Mouse (Mus musculus) monocyte, adult 59 days (primary cell): ENCODE results near the gene Olfr516. TPM values are rescaled to one million over a fixed set of nuclear protein-coding genes. Genes with fewer than 3 reads are reported as not detected.

Experiments used
- total RNA-seq, 2 experiments: library from RNA; stranded (reverse); gene quantifications; one replicate each; pipeline ENCODE4 v1.2.4; 2023

Gene Olfr516
- total RNA-seq = not detected

DNA sequence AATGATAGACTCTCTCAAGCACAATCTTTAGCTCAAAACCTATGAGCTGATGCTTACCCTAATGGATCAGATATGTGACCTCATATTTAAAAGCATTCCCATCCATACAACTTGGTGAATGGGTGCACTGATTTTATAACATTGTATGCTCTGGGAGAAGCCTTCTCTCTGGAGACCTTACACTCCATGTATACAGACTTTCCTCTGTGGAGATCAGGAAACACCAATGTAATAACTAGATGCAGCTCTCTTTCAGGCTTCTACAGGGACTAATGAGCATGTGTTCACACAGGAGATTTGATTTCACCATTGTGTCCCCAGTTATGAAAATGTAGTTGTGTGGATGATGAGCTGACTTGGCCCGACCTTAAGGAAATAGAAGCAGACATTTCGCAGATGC, at the start of gene Olfr516:
Olfr516 (minus strand) TSS at position 101 of the 400 bp plus-strand sequence.

DNA sequence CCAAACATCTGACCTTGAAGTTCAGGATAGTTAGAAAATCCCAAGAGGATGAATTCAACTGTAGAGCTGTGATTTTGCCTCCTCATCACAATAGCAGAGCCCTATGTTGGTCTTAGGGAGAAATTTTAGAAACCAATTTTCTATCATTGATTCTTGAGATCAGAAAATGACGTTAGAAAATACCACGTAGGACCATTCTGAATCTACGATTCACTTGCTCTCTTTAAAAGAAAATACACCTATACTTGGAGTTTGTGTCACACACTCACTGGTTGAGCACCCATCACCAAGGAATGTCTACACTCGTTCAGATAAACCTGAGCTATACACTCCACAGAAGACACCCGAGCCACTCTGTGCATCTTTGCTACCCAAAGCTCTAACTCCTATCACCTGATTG, 44.0 kb upstream of the Olfr516 start, which contains the start of gene Olfr519:
Olfr519 (minus strand) TSS at position 101 of the 400 bp plus-strand sequence.

DNA sequence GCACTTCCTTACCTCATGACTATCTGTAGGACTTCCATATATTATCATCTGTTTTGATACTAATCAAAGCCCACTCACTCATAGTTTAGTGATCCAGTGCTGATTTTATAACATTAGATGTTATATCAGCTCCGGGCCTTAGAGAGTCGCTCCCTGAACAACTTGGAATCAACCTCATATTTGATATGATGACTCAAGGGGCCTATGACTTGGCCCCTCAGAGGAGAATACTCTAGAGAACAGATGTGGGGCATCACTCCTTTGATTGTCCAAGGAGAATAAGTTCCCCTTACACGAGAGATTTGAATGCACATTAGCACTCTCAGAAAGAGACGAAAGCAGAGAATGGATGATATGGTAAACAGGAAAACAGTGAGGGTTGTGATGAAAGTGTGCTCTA, 34.6 kb upstream of the Olfr516 start, which contains the start of gene Olfr518:
Olfr518 (minus strand) TSS at position 101 of the 400 bp plus-strand sequence.

DNA sequence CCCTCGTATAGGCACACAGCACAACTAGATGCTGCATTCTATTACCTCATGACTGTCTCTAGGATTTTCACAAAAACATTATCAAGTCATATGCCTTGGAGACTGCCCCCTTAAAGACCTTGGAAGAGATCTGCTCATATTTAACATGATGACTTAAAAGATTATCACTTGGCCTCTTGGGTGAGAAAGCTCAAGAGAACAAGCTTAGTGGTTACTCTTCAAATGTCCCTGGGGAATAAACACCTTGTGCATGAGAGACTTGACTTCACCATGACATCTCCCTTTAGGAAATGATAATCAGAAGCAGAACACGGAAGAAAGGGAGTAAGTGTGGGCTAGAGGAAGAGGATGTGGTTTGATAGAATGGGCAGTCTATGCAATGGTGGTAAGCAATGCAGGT, 21.9 kb upstream of the Olfr516 start, which contains the start of gene Olfr517:
Olfr517 (minus strand) TSS at position 101 of the 400 bp plus-strand sequence.

DNA sequence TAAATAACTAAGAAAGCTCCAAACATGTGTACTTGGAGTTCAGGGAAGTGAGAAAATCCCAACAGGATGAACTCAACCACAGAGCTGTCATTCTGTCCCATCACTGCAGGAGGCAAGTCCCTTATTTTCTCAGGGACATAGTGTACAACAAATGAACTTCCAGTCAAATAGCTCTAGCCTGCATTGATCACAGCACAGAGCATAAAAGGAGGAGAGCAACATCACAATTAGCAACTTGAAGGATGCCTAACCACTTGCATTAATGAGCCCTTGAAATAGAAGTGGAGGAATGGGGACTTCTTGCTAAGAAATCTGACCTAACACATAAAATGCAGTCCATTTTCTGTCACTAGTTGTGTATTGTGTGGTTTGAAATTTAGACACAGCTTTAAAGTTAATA, 24.4 kb downstream of the Olfr516 start, which contains the start of gene Olfr514:
Olfr514 (minus strand) TSS at position 101 of the 400 bp plus-strand sequence.

Other genes with a start within 250 kb of the Olfr516 start
- not detected for gene Olfr506, start 239.7 kb downstream of the Olfr516 start, total RNA-seq
- gene Olfr507, start 228.7 kb downstream of the Olfr516 start, total RNA-seq = not detected
- gene Olfr508, start 220.5 kb downstream of the Olfr516 start, total RNA-seq = not detected
- gene Olfr509, start 198.6 kb downstream of the Olfr516 start, total RNA-seq = not detected
- not detected for gene Olfr510, start 184.1 kb downstream of the Olfr516 start, total RNA-seq
- gene Olfr512, start 137.2 kb downstream of the Olfr516 start, total RNA-seq = not detected
- not detected for gene Olfr513, start 99.6 kb downstream of the Olfr516 start, total RNA-seq
- gene Olfr514, start 24.5 kb downstream of the Olfr516 start, total RNA-seq = not detected
- gene Olfr517, start 21.9 kb upstream of the Olfr516 start, total RNA-seq = not detected
- gene Olfr518, start 34.5 kb upstream of the Olfr516 start, total RNA-seq = not detected
- gene Olfr519, start 43.9 kb upstream of the Olfr516 start, total RNA-seq = not detected
- under 1 TPM; 0.82 to 0.86 TPM for gene Nlrp10, start 79.6 kb upstream of the Olfr516 start, total RNA-seq
- gene Eif3f, start 83.9 kb upstream of the Olfr516 start, total RNA-seq = 100 to 1,000 TPM; 215 to 246 TPM
- not detected for gene Tub, start 99.8 kb upstream of the Olfr516 start, total RNA-seq
- 1 to 10 TPM in 1 of 2 experiments, under 1 TPM in 1; 0.89 to 1.1 TPM for gene Ric3, start 232.8 kb upstream of the Olfr516 start, total RNA-seq